Mouse (Mus musculus) C2C12 (cell line): ENCODE measurements at regions not wholly inside any gene's neighbourhood (a gene's known extent, or its start where the extent isn't known, plus 50 kb on each side); places are given as distances from the start of the nearest gene placed in this dataset.

Experiments used
- CTCF ChIP-seq: IDR thresholded peaks from one replicate; pipeline ENCODE4 v1.5.1; 2011; ENCODE audit not compliant: control insufficient read depth, insufficient read depth, insufficient read length
- MAX ChIP-seq: IDR thresholded peaks from one replicate; pipeline ENCODE4 v1.6.1; 2011; ENCODE audit warnings: mild to moderate bottlenecking, control low read depth
- MYOD1 ChIP-seq: IDR thresholded peaks from one replicate; pipeline ENCODE4 v1.6.1; 2011; ENCODE audit warnings: low read depth; ENCODE audit not compliant: control insufficient read depth, insufficient read length
- USF1 ChIP-seq: IDR thresholded peaks from one replicate; pipeline ENCODE4 v1.6.1; 2011; ENCODE audit warnings: low read depth, mild to moderate bottlenecking, control low read depth, moderate library complexity

GRCm38 (mm10) chr2:18592221-18592620 lies 80.0 kb upstream of the Commd3 start:
- no peak for TF ChIP-seq MYOD1
- TF ChIP-seq MAX, result no peak
- TF ChIP-seq CTCF, result no peak
- TF ChIP-seq USF1, result no peak
